Mouse (Mus musculus): ENCODE results near the gene Cdk5rap1. TPM values are rescaled to one million over a fixed set of nuclear protein-coding genes. Genes with fewer than 3 reads are reported as not detected.
A peak's percentile ranks its signal among the peaks of the same experiment; 100 is the strongest.

The Cdk5rap1 gene
- polyA plus RNA-seq, 1 experiment from 2014 or later = 15.9 TPM

- Histone ChIP-seq H3K36me3 (ENCODE audit: control insufficient read depth, insufficient read depth, low read length) (no peaks in the 10 kb centered on the region), H3K27ac (ENCODE audit: low read depth, low read length) (peak within 1 kb of the TSS; percentile 61), H3K4me3 (ENCODE audit: low read length) (peak within 1 kb of the TSS; percentile 74), H3K9ac (ENCODE audit: low read depth, low read length) (peak within 1 kb of the TSS; percentile 73), H3K4me2 (ENCODE audit: low read length) (peak within 1 kb of the TSS; percentile 66), H3K4me1 (ENCODE audit: control insufficient read depth, insufficient read depth, low read depth, low read length) (peaks cover 17% of the 10 kb centered on the region), H3K27me3 (replicated peaks; ENCODE audit: control insufficient read depth, insufficient read depth, low read length) (no peaks in the 10 kb centered on the region), H3K9me3 (ENCODE audit: control insufficient read depth, low read length) (no peaks in the 10 kb centered on the region)
- 2% methylated on average over 66 of the region's 84 CpGs for WGBS
- peak; percentile 90 for ATAC-seq
Observed at GRCm38 (mm10) chr2:154407643-154408445, 35.0 kb upstream of the Cdk5rap1 start, which contains the start of gene Snta1. Gene Snta1 (minus strand): TSS chr2:154408099.

GRCm38 (mm10) chr2:154407063-154407642 lies 34.3 kb upstream of the Cdk5rap1 start:
- Histone ChIP-seq H3K9ac (ENCODE audit: low read depth, low read length) (peak overlapping the region; percentile 73), H3K36me3 (ENCODE audit: control insufficient read depth, insufficient read depth, low read length) (no peaks in the 10 kb centered on the region), H3K4me1 (ENCODE audit: control insufficient read depth, insufficient read depth, low read depth, low read length) (peaks cover 17% of the 10 kb centered on the region), H3K27me3 (replicated peaks; ENCODE audit: control insufficient read depth, insufficient read depth, low read length) (no peaks in the 10 kb centered on the region), H3K9me3 (ENCODE audit: control insufficient read depth, low read length) (no peaks in the 10 kb centered on the region), H3K4me2 (ENCODE audit: low read length) (peak overlapping the region; percentile 66), H3K27ac (ENCODE audit: low read depth, low read length) (peak overlapping the region; percentile 61), H3K4me3 (ENCODE audit: low read length) (peak overlapping the region; percentile 74)
- no peak for ATAC-seq
- WGBS = 28% methylated on average over 11 of the region's 11 CpGs

- Histone ChIP-seq H3K9ac (ENCODE audit: low read depth, low read length) (no peak overlapping the region), H3K36me3 (ENCODE audit: control insufficient read depth, insufficient read depth, low read length) (no peaks in the 10 kb centered on the region), H3K4me2 (ENCODE audit: low read length) (no peak overlapping the region), H3K27me3 (replicated peaks; ENCODE audit: control insufficient read depth, insufficient read depth, low read length) (no peaks in the 10 kb centered on the region), H3K4me3 (ENCODE audit: low read length) (no peak overlapping the region), H3K27ac (ENCODE audit: low read depth, low read length) (no peak overlapping the region), H3K9me3 (ENCODE audit: control insufficient read depth, low read length) (no peaks in the 10 kb centered on the region), H3K4me1 (ENCODE audit: control insufficient read depth, insufficient read depth, low read depth, low read length) (peaks cover 17% of the 10 kb centered on the region)
- 49% methylated on average over 5 of the region's 5 CpGs for WGBS
- no peak for ATAC-seq
Observed at GRCm38 (mm10) chr2:154405447-154405994, 32.7 kb upstream of the Cdk5rap1 start.

- Histone ChIP-seq H3K4me2 (ENCODE audit: low read length) (no peak overlapping the region), H3K4me3 (ENCODE audit: low read length) (no peak overlapping the region), H3K9ac (ENCODE audit: low read depth, low read length) (no peak overlapping the region), H3K9me3 (ENCODE audit: control insufficient read depth, low read length) (no peaks in the 10 kb centered on the region), H3K36me3 (ENCODE audit: control insufficient read depth, insufficient read depth, low read length) (no peaks in the 10 kb centered on the region), H3K27ac (ENCODE audit: low read depth, low read length) (peak overlapping the region; percentile 36; the same call in 1 of the 2 replicates), H3K27me3 (replicated peaks; ENCODE audit: control insufficient read depth, insufficient read depth, low read length) (no peaks in the 10 kb centered on the region), H3K4me1 (ENCODE audit: control insufficient read depth, insufficient read depth, low read depth, low read length) (peaks cover 19% of the 10 kb centered on the region)
- WGBS = 17% methylated on average over 7 of the region's 7 CpGs
- no peak for ATAC-seq
Observed at GRCm38 (mm10) chr2:154402811-154403210, 30.0 kb upstream of the Cdk5rap1 start.

GRCm38 (mm10) chr2:154401976-154402375 lies 29.2 kb upstream of the Cdk5rap1 start:
- whole genome bisulfite sequencing = 54% methylated on average over 1 of the region's 1 CpGs

GRCm38 (mm10) chr2:154399325-154399724 lies 26.5 kb upstream of the Cdk5rap1 start:
- peak overlapping the region; percentile 72 for H3K27ac ChIP-seq (ENCODE audit: low read depth, low read length)
- no peak overlapping the region for H3K4me2 ChIP-seq (ENCODE audit: low read length)
- H3K4me3 ChIP-seq (ENCODE audit: low read length) = no peak overlapping the region
- peak; percentile 83 for ATAC-seq
- no peaks in the 10 kb centered on the region for H3K9me3 ChIP-seq (ENCODE audit: control insufficient read depth, low read length)
- no peaks in the 10 kb centered on the region for H3K36me3 ChIP-seq (ENCODE audit: control insufficient read depth, insufficient read depth, low read length)
- H3K4me1 ChIP-seq (ENCODE audit: control insufficient read depth, insufficient read depth, low read depth, low read length) = peaks cover 5% of the 10 kb centered on the region
- H3K27me3 ChIP-seq (replicated peaks; ENCODE audit: control insufficient read depth, insufficient read depth, low read length) = no peaks in the 10 kb centered on the region
- no peak overlapping the region for H3K9ac ChIP-seq (ENCODE audit: low read depth, low read length)
- 44% methylated on average over 2 of the region's 2 CpGs for WGBS

More at GRCm38 (mm10) chr2:154401976-154402375, 29.2 kb upstream of the Cdk5rap1 start:
- H3K9ac ChIP-seq (ENCODE audit: low read depth, low read length) = no peak overlapping the region
- H3K9me3 ChIP-seq (ENCODE audit: control insufficient read depth, low read length) = no peaks in the 10 kb centered on the region
- no peak for ATAC-seq
- no peaks in the 10 kb centered on the region for H3K27me3 ChIP-seq (replicated peaks; ENCODE audit: control insufficient read depth, insufficient read depth, low read length)
- H3K4me1 ChIP-seq (ENCODE audit: control insufficient read depth, insufficient read depth, low read depth, low read length) = peaks cover 17% of the 10 kb centered on the region
- H3K4me3 ChIP-seq (ENCODE audit: low read length) = no peak overlapping the region
- H3K4me2 ChIP-seq (ENCODE audit: low read length) = no peak overlapping the region
- no peaks in the 10 kb centered on the region for H3K36me3 ChIP-seq (ENCODE audit: control insufficient read depth, insufficient read depth, low read length)
- no peak overlapping the region for H3K27ac ChIP-seq (ENCODE audit: low read depth, low read length)

GRCm38 (mm10) chr2:154398267-154398666 lies 25.5 kb upstream of the Cdk5rap1 start:
- no peak overlapping the region for H3K4me2 ChIP-seq (ENCODE audit: low read length)
- H3K9ac ChIP-seq (ENCODE audit: low read depth, low read length) = no peak overlapping the region
- H3K27me3 ChIP-seq (replicated peaks; ENCODE audit: control insufficient read depth, insufficient read depth, low read length) = no peaks in the 10 kb centered on the region
- no peaks in the 10 kb centered on the region for H3K36me3 ChIP-seq (ENCODE audit: control insufficient read depth, insufficient read depth, low read length)
- H3K27ac ChIP-seq (ENCODE audit: low read depth, low read length) = no peak overlapping the region
- no peak for ATAC-seq
- H3K4me1 ChIP-seq (ENCODE audit: control insufficient read depth, insufficient read depth, low read depth, low read length) = peaks cover 5% of the 10 kb centered on the region
- no peaks in the 10 kb centered on the region for H3K9me3 ChIP-seq (ENCODE audit: control insufficient read depth, low read length)
- no peak overlapping the region for H3K4me3 ChIP-seq (ENCODE audit: low read length)
- 78% methylated on average over 7 of the region's 7 CpGs for WGBS

GRCm38 (mm10) chr2:154396529-154396928 lies 23.7 kb upstream of the Cdk5rap1 start:
- no peak for ATAC-seq
- WGBS = 93% methylated on average over 2 of the region's 2 CpGs
- 0 out of 2 replicates have a peak, but pooled peaks cover 3% of the 10 kb centered on the region for H3K4me1 ChIP-seq (ENCODE audit: control insufficient read depth, insufficient read depth, low read depth, low read length)

GRCm38 (mm10) chr2:154394602-154395001 lies 21.8 kb upstream of the Cdk5rap1 start:
- Histone ChIP-seq H3K27me3 (replicated peaks; ENCODE audit: control insufficient read depth, insufficient read depth, low read length) (no peaks in the 10 kb centered on the region), H3K4me3 (ENCODE audit: low read length) (no peak overlapping the region), H3K4me1 (ENCODE audit: control insufficient read depth, insufficient read depth, low read depth, low read length) (0 out of 2 replicates have a peak, but pooled peaks cover under 1% of the 10 kb centered on the region), H3K27ac (ENCODE audit: low read depth, low read length) (no peak overlapping the region), H3K36me3 (ENCODE audit: control insufficient read depth, insufficient read depth, low read length) (no peaks in the 10 kb centered on the region), H3K4me2 (ENCODE audit: low read length) (no peak overlapping the region), H3K9me3 (ENCODE audit: control insufficient read depth, low read length) (no peaks in the 10 kb centered on the region), H3K9ac (ENCODE audit: low read depth, low read length) (no peak overlapping the region)
- ATAC-seq = no peak
- WGBS = 55% methylated on average over 3 of the region's 3 CpGs

More at GRCm38 (mm10) chr2:154396529-154396928, 23.7 kb upstream of the Cdk5rap1 start:
- Histone ChIP-seq H3K9ac (ENCODE audit: low read depth, low read length) (no peak overlapping the region), H3K4me3 (ENCODE audit: low read length) (no peak overlapping the region), H3K27ac (ENCODE audit: low read depth, low read length) (no peak overlapping the region), H3K27me3 (replicated peaks; ENCODE audit: control insufficient read depth, insufficient read depth, low read length) (no peaks in the 10 kb centered on the region), H3K4me2 (ENCODE audit: low read length) (no peak overlapping the region), H3K9me3 (ENCODE audit: control insufficient read depth, low read length) (no peaks in the 10 kb centered on the region), H3K36me3 (ENCODE audit: control insufficient read depth, insufficient read depth, low read length) (no peaks in the 10 kb centered on the region)

Measured in hindbrain, embryonic 16.5 days (tissue).